Mouse (Mus musculus) intestine, postnatal 0 days (tissue): Measurements from ENCODE around the gene Ubtd2. TPM values are rescaled to one million over a fixed set of nuclear protein-coding genes. Genes with fewer than 3 reads are reported as not detected.
A peak's percentile ranks its signal among the peaks of the same experiment; 100 is the strongest.

Experiments
- ATAC-seq: fragments of 200-750 bp; cut with Nextera tagmentation; 2 replicates; pipeline ENCODE4 v1.8.0; 2017; ENCODE audit warnings: mild to moderate bottlenecking, moderate TSS enrichment, moderate library complexity
- H3K27ac ChIP-seq: fragments of 300-500 bp; sonication (generic); 2 replicates; pipeline ENCODE4 v1.5.1; 2014; ENCODE audit warnings: mild to moderate bottlenecking, low read depth, low read length, moderate library complexity
- H3K27me3 ChIP-seq: fragments of 300-500 bp; sonication (generic); replicated peaks from 2 replicates; pipeline ENCODE4 v1.6.1; 2014; ENCODE audit warnings: low read length, mixed read lengths; ENCODE audit not compliant: control insufficient read depth, insufficient read depth
- H3K36me3 ChIP-seq: fragments of 300-500 bp; sonication (generic); 2 replicates; pipeline ENCODE4 v1.6.1; 2014; ENCODE audit warnings: mild to moderate bottlenecking, moderate library complexity; ENCODE audit not compliant: control insufficient read depth, insufficient read depth
- H3K4me1 ChIP-seq: fragments of 300-500 bp; sonication (generic); replicated peaks from 2 replicates; pipeline ENCODE4 v1.6.1; 2014; ENCODE audit warnings: antibody characterized with exemption, low read length, mixed read lengths; ENCODE audit not compliant: control insufficient read depth, insufficient read depth
- H3K4me2 ChIP-seq: fragments of 300-500 bp; sonication (generic); replicated peaks from 2 replicates; pipeline ENCODE4 v1.6.1; 2014; ENCODE audit warnings: low read depth, mild to moderate bottlenecking, moderate library complexity
- H3K4me3 ChIP-seq: fragments of 300-500 bp; sonication (generic); 2 replicates; pipeline ENCODE4 v1.5.1; 2014; ENCODE audit warnings: low read depth, low read length
- H3K9ac ChIP-seq: fragments of 300-500 bp; sonication (generic); 2 replicates; pipeline ENCODE4 v1.6.1; 2014; ENCODE audit warnings: mild to moderate bottlenecking, low read depth, low read length
- H3K9me3 ChIP-seq: fragments of 300-500 bp; sonication (generic); 2 replicates; pipeline ENCODE4 v1.6.1; 2016; ENCODE audit warnings: mixed run types; ENCODE audit not compliant: control insufficient read depth
- CTCF ChIP-seq: sonication (generic); IDR thresholded peaks from 2 replicates; pipeline ENCODE4 v1.5.1; 2016; ENCODE audit warnings: low read depth, mild to moderate bottlenecking, control low read depth, antibody characterized with exemption, moderate library complexity
- WGBS: fragments of 180-500 bp; shearing (Covaris S2); extraction: QIAGEN DNeasy Blood & Tissue Kit; methylation state at CpG from one replicate; pipeline ENCODE4 v1.1.7; 2014; 5-methylcytosine and 5-hydroxymethylcytosine counted together
- polyA plus RNA-seq: library from polyadenylated mRNA; unstranded; fragments of >200 nt; fragmentation: Nextera tagmentation; extraction: Ambion mirVana; gene quantifications from 2 replicates; pipeline ENCODE4 v1.2.1, GENCODE M21; 2015

Gene Ubtd2
- polyA plus RNA-seq, 1 experiment from 2014 or later = 7.9 TPM

DNA sequence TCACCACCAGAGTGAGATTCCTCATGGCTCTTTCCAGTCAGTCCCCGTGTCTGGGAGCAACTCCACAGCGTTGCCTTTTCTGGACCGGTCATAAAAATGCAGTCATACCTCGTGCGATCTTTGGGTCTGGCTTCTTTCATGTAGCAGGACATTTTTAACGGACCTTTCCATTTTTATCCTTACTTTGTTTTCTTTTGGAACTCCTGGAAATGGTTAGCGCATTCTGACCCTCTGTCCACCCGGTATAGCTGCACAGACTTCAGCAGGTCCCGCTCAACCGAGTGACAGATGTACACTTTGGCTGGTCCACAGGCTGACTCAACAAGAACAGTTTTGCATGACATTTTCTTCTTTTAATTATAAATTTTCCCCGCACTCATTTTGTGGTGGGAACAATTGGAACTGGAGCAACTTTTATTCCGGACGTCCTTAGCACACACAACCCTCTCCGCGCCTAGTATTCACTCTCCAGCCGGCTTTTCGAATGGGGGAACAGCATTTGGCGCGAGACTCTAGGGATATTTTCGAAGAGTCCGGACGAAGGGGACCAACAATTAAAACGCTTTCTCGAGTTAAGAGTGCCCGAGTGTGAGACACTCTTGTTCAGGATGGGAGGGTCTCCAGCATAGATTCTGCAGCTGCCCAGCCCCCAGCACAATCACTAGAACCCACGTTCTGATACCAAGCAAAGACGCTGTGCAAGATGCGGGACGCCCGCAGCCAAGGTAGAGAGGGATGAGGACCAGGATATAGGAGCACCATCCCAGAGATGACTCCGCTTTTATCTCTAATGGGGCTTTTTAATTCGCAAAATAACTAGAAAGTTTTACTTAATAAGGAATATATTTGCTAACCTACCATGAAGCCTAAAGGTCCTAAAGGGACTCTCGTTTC lies 76.9 kb downstream of the Ubtd2 start, which contains the start of gene Efcab9:
Gene Efcab9 (minus strand): TSS at position 211 of the 894 bp plus-strand sequence.
- Histone ChIP-seq H3K27me3 (no peaks in the 10 kb centered on the region), H3K9ac (peak within 1 kb of the TSS; percentile 13; the same call in 1 of the 2 replicates), H3K9me3 (no peaks in the 10 kb centered on the region), H3K4me3 (peak within 1 kb of the TSS; percentile 68), H3K4me1 (no peaks in the 10 kb centered on the region), H3K36me3 (no peaks in the 10 kb centered on the region), H3K27ac (no peak within 1 kb of the TSS; the same call in 1 of the 2 replicates), H3K4me2 (peak within 1 kb of the TSS; percentile 98)
- TF ChIP-seq CTCF = no peak
- WGBS = 3% methylated on average over 33 of the region's 33 CpGs
- no peak for ATAC-seq

DNA sequence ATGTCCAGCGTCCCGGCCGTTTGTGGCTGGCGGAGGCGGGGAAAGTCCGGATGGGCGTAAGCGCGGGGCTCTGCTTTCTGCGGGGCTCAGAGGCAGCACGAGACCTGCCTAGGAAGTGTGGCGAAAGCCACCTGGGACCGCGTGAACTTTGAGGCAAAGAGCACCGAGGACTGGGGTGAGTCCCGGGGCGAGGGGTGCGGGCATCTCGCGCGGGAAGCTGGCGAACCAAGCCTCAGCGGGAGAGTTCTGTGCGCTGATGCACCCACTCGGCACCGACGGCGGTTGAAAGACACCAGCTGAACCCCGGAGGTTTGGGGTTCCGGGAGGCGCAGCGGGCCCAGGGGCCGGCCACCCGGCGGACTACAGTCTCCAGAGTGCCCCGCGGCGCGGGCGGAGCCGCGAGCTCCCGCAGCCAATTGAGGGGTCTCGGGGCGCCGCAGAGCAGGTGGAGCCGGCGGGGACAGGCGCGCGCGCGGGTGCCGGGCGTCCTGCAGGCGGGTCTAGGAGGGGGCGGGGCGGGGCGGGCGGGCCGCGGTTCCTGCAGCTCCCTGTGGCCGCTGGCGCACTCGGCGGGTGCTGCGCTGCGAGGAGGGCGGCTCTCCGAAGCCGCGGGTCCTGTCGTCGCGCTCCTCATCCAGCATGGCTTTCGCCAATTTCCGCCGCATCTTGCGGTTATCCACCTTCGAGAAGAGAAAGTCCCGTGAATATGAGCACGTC lies 77.8 kb downstream of the Ubtd2 start, which contains the start of gene Stk10:
Gene Stk10 (plus strand): TSS at position 541 of the 717 bp plus-strand sequence.
- no peaks in the 10 kb centered on the region for H3K27me3 ChIP-seq
- peak within 1 kb of the TSS; percentile 68 for H3K4me3 ChIP-seq
- peak; percentile 91 for ATAC-seq
- H3K36me3 ChIP-seq = no peaks in the 10 kb centered on the region
- no peaks in the 10 kb centered on the region for H3K9me3 ChIP-seq
- peak within 1 kb of the TSS; percentile 53 for H3K9ac ChIP-seq
- H3K4me2 ChIP-seq = peak within 1 kb of the TSS; percentile 98
- under 1% methylated on average over 70 of the region's 82 CpGs for WGBS
- no peaks in the 10 kb centered on the region for H3K4me1 ChIP-seq
- no peak within 1 kb of the TSS; the same call in 1 of the 2 replicates for H3K27ac ChIP-seq
- TF ChIP-seq CTCF = 0 out of 2 replicates have a peak, but pooled peaks have one; percentile 13

DNA sequence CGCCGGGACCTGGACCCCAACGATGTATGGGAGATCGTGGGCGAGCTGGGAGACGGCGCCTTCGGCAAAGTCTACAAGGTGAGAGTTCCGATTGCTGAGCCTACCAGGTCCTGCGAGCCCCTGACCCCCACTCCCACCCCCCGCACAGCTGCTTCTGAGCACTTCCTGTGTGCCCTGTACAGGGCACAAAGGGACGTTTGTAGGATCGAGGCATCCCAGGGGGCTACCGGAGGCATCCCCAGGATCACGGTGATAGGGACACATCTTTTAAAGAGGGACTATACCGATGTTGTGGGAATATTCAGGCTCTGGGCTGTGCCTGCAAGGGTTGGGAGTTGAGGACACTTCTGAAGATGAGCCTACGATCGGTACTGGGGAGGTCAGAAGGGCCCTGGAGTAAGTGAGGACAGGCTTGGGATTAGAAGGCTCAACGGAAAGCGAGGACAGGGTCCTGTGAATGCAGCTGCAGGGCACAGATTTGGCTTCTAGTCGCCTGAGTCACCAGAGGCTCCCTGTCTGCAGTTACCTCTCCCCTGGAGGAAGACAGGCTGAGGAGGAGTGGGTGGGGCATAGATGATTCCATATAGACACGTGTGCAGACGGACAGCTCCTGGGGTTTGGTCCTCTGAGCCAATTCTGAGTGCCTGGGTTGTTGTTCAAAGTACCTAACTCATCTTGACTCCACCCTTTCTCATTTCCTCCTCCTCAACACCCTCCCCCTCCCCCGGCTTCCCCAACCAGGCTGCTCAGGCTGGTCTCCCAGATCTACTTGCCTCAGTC lies 78.5 kb downstream of the Ubtd2 start:
- Histone ChIP-seq H3K9ac (peak overlapping the region; percentile 53), H3K27ac (no peak overlapping the region), H3K36me3 (no peaks in the 10 kb centered on the region), H3K27me3 (no peaks in the 10 kb centered on the region), H3K4me3 (peak overlapping the region; percentile 68), H3K9me3 (no peaks in the 10 kb centered on the region), H3K4me1 (no peaks in the 10 kb centered on the region), H3K4me2 (peak overlapping the region; percentile 98)
- no peak for TF ChIP-seq CTCF
- peak; percentile 7; the same call in 1 of the 2 replicates for ATAC-seq
- under 1% methylated on average over 24 of the region's 24 CpGs for WGBS

DNA sequence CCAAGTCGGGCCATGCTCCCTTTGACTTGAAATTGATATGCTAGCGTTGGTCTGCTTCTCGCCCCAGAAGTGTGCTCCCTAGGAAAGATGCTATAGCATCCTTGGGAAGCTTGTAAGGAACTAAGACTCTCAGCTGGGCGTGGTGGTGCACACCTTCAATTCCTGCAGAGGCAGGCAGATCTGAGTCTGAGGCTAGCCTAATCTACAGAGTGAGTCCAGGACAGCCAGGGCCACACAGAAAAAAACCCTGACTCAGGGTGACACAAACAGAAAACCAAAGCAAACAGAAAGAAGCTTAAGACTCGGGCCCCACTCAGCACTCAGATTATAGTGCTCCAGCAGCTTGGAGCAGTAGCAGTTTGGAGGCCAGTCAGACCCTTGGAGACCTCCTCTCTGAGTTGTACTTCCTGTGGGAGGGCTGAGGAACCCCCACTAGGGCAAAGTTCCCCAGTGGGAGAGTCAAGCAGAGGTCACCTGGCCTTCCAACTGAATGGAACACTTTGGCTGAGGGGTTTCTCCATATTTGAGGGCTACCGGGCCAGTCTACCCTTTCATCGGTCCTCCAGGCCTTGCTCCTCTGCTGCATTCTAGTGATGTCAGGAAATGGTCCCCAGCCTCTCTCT lies 79.4 kb downstream of the Ubtd2 start:
- no peaks in the 10 kb centered on the region for H3K36me3 ChIP-seq
- no peaks in the 10 kb centered on the region for H3K4me1 ChIP-seq
- 0 out of 2 replicates have a peak overlapping the region, but pooled peaks have one; percentile 68 for H3K4me3 ChIP-seq
- no peak for ATAC-seq
- TF ChIP-seq CTCF = no peak
- no peak overlapping the region for H3K27ac ChIP-seq
- 72% methylated on average over 7 of the region's 7 CpGs for WGBS
- H3K9ac ChIP-seq = no peak overlapping the region
- H3K4me2 ChIP-seq = peak overlapping the region; percentile 98
- no peaks in the 10 kb centered on the region for H3K9me3 ChIP-seq
- no peaks in the 10 kb centered on the region for H3K27me3 ChIP-seq

DNA sequence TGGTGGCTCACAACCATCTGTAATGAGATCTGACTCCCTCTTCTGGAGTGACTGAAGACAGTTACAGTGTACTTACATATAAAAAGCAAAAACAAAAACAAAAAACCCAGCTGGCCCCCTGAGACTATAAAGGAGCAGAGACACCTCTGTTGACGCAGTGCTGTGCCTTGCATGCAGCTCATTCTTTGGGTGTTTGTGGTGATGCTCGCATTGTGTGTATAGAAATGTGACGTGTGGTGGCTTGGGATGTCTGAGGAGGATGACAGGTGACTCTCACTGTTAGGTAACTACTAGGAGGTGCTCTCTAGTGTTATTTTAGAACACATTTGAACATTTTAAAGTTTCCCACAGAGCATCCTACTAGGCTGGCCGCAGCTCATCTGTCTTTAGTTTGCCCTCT lies 80.5 kb downstream of the Ubtd2 start:
- Histone ChIP-seq H3K4me1 (no peaks in the 10 kb centered on the region), H3K4me3 (no peak overlapping the region), H3K4me2 (0 out of 2 replicates have a peak overlapping the region, but pooled peaks have one; percentile 13), H3K36me3 (no peaks in the 10 kb centered on the region), H3K27ac (no peak overlapping the region), H3K27me3 (no peaks in the 10 kb centered on the region), H3K9ac (no peak overlapping the region), H3K9me3 (no peaks in the 10 kb centered on the region)
- no peak for TF ChIP-seq CTCF
- no peak for ATAC-seq
- 93% methylated on average over 4 of the region's 4 CpGs for WGBS
